Mouse (Mus musculus): ENCODE results near the gene Snrpd3. TPM values are rescaled to one million over a fixed set of nuclear protein-coding genes. Genes with fewer than 3 reads are reported as not detected.

Gene Snrpd3
- polyA plus RNA-seq, 1 experiment from 2014 or later = 96.6 TPM

Other genes starting within 250 kb of the Snrpd3 start
- 3.4 and 4.6 TPM in 2 replicates for gene Adora2a, start 200.7 kb upstream of the Snrpd3 start, polyA plus RNA-seq (2015; fragmentation: Nextera tagmentation; extraction: Ambion mirVana)
- 0.23 and 0.42 TPM in 2 replicates for gene Upb1, start 116.4 kb upstream of the Snrpd3 start, polyA plus RNA-seq (2015; fragmentation: Nextera tagmentation; extraction: Ambion mirVana)
- 22.4 and 25.4 TPM in 2 replicates for gene Gucd1, start 421 bp downstream of the Snrpd3 start, polyA plus RNA-seq (2015; fragmentation: Nextera tagmentation; extraction: Ambion mirVana)
- gene Lrrc75b, start 42.8 kb downstream of the Snrpd3 start, polyA plus RNA-seq (2015; fragmentation: Nextera tagmentation; extraction: Ambion mirVana) = 1.2 TPM in 2 replicates
- gene Ggt1, start 44.1 kb downstream of the Snrpd3 start, polyA plus RNA-seq (2015; fragmentation: Nextera tagmentation; extraction: Ambion mirVana) = 0.52 and 0.76 TPM in 2 replicates
- gene Ggt5, start 71.8 kb downstream of the Snrpd3 start, polyA plus RNA-seq (2015; fragmentation: Nextera tagmentation; extraction: Ambion mirVana) = 7.1 TPM in 2 replicates
- 8.2 TPM in 2 replicates for gene Susd2, start 126.5 kb downstream of the Snrpd3 start, polyA plus RNA-seq (2015; fragmentation: Nextera tagmentation; extraction: Ambion mirVana)
- gene Cabin1, start 246.8 kb downstream of the Snrpd3 start, polyA plus RNA-seq (2015; fragmentation: Nextera tagmentation; extraction: Ambion mirVana) = 21.5 and 24.3 TPM in 2 replicates

All from heart, embryonic 13.5 days (tissue).